Mouse (Mus musculus): Measurements from ENCODE around the gene Lrrc15. TPM values are rescaled to one million over a fixed set of nuclear protein-coding genes. Genes with fewer than 3 reads are reported as not detected.

Lrrc15 gene
- polyA plus RNA-seq, 1 experiment from 2014 or later = 0.24 TPM

GRCm38 (mm10) chr16:30273065-30273464, 10.0 kb downstream of the Lrrc15 start:
- ATAC-seq (ENCODE audit: extremely low read depth, insufficient number of reproducible peaks, low FRiP score, low TSS enrichment) = no peak
- peaks cover 25% of the 10 kb centered on the region for H3K4me1 ChIP-seq
- no peak overlapping the region for H3K4me2 ChIP-seq
- 88% methylated on average over 8 of the region's 8 CpGs for WGBS
- no peak overlapping the region for H3K4me3 ChIP-seq
- no peak overlapping the region for H3K27ac ChIP-seq (replicated peaks)
- H3K9me3 ChIP-seq = no peaks in the 10 kb centered on the region
- H3K27me3 ChIP-seq (replicated peaks) = peaks cover 10% of the 10 kb centered on the region; the same call in 1 of the 2 replicates
- no peaks in the 10 kb centered on the region for H3K36me3 ChIP-seq
- no peak overlapping the region for H3K9ac ChIP-seq

DNA sequence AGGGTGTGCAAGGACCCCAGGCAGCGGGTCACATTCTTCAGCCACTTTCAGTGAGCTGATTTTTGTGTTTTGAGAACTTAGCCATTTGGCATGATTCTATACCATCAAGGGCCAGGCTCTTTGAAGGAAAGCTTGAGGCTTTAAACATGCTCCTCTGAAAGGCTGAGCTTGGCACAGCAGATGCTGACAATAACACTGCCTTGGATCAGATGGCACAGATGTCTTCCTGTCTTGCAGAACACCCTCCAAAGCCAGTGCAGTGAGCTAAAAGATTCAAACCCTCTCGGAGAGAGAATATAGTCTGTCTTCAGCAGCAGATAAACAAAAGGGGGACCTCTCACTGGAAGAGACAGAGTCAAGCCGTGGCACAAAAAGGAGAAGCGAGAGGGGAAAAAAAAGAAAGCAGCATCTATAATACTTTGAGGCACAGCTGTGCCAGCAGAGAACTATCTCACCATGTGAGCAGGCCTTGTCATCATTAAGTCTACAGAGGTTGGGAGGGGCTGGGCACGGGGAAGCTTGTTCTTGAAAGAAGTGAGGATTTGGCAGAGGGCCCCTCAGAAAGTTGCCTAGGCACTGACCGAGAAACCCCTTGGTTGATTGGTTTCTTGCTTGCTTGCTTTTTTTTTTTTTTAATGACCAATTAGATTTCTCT, 11.0 kb downstream of the Lrrc15 start:
- Histone ChIP-seq H3K27me3 (replicated peaks) (peaks cover 10% of the 10 kb centered on the region; the same call in 1 of the 2 replicates), H3K27ac (replicated peaks) (0 out of 2 replicates have a peak overlapping the region, but pooled peaks have one; percentile 6), H3K4me2 (no peak overlapping the region), H3K4me1 (peaks cover 25% of the 10 kb centered on the region), H3K36me3 (no peaks in the 10 kb centered on the region), H3K9ac (no peak overlapping the region), H3K9me3 (no peaks in the 10 kb centered on the region), H3K4me3 (no peak overlapping the region)
- WGBS = 61% methylated on average over 6 of the region's 6 CpGs
- ATAC-seq (ENCODE audit: extremely low read depth, insufficient number of reproducible peaks, low FRiP score, low TSS enrichment) = no peak

DNA sequence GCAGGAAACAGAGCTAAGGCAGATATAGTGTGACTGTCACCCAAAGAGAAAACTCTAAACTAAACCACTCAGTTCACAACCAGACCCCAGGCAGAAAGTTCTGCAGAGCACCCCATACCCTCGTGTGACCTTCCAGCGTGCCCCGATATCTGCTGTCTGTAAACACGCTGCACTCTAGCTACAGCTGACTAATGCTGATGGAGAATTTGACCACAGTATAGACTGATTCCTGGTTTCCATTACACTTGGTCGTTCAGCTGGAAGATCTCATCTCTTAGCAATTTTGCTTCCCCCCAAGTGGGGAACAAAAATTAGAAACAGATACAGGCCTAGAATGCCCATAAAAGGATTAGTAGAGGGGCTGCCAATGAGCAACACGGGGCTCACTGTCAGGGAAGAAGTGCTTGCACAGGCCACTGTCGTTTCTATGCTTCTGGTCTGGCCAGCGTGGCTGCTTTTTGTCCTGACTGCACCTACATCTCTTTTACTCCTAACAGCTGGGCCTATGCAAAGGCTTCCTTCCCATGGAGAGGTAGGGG, 11.8 kb downstream of the Lrrc15 start:
- Histone ChIP-seq H3K4me2 (no peak overlapping the region), H3K9ac (no peak overlapping the region), H3K4me3 (no peak overlapping the region), H3K36me3 (no peaks in the 10 kb centered on the region), H3K27ac (replicated peaks) (0 out of 2 replicates have a peak overlapping the region, but pooled peaks have one; percentile 6), H3K9me3 (no peaks in the 10 kb centered on the region), H3K4me1 (peaks cover 25% of the 10 kb centered on the region), H3K27me3 (replicated peaks) (peaks cover 10% of the 10 kb centered on the region; the same call in 1 of the 2 replicates)
- ATAC-seq (ENCODE audit: extremely low read depth, insufficient number of reproducible peaks, low FRiP score, low TSS enrichment) = no peak
- 35% methylated on average over 8 of the region's 8 CpGs for WGBS

GRCm38 (mm10) chr16:30267359-30267758, 15.7 kb downstream of the Lrrc15 start, which contains the start of gene Cpn2:
TSS of gene Cpn2 (minus strand) at chr16:30267499.
- no peak within 1 kb of the TSS for H3K4me2 ChIP-seq
- H3K27ac ChIP-seq (replicated peaks) = no peak within 1 kb of the TSS
- ATAC-seq (ENCODE audit: extremely low read depth, insufficient number of reproducible peaks, low FRiP score, low TSS enrichment) = no peak
- 54% methylated on average over 5 of the region's 5 CpGs for WGBS
- no peak within 1 kb of the TSS for H3K4me3 ChIP-seq
- H3K36me3 ChIP-seq = no peaks in the 10 kb centered on the region
- no peaks in the 10 kb centered on the region for H3K9me3 ChIP-seq
- H3K4me1 ChIP-seq = peaks cover 20% of the 10 kb centered on the region
- no peak within 1 kb of the TSS for H3K9ac ChIP-seq
- peaks cover 3% of the 10 kb centered on the region; the same call in 1 of the 2 replicates for H3K27me3 ChIP-seq (replicated peaks)

- Histone ChIP-seq H3K4me1 (peaks cover 14% of the 10 kb centered on the region), H3K36me3 (no peaks in the 10 kb centered on the region), H3K9me3 (no peaks in the 10 kb centered on the region), H3K4me2 (no peak overlapping the region), H3K27ac (replicated peaks) (no peak overlapping the region), H3K27me3 (replicated peaks) (peaks cover 3% of the 10 kb centered on the region; the same call in 1 of the 2 replicates), H3K4me3 (no peak overlapping the region), H3K9ac (no peak overlapping the region)
- ATAC-seq (ENCODE audit: extremely low read depth, insufficient number of reproducible peaks, low FRiP score, low TSS enrichment) = no peak
- WGBS = 75% methylated on average over 5 of the region's 5 CpGs
Observed at GRCm38 (mm10) chr16:30266561-30266960, 16.5 kb downstream of the Lrrc15 start.

DNA sequence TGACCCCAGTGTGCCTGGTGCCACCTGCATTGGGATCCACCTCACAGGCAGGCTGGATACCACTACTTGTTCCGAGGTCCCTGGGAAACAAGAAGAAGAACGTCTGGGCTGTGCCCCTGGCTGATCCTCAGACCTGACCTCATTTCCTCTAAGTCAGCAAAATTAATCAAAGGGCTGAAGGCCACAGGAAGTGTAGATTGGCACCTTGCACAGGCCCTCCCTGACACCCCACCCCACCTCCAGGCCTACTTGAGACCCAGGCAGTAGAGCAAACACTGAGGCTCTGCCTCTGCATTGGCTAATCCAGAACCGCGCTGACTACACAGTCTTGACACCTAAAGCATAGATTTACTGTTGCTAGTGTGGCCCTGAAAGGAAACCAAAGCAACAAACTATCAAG, 17.4 kb downstream of the Lrrc15 start:
- Histone ChIP-seq H3K27ac (replicated peaks) (peak overlapping the region; percentile 25; the same call in 1 of the 2 replicates), H3K9ac (no peak overlapping the region), H3K27me3 (replicated peaks) (peaks cover 3% of the 10 kb centered on the region; the same call in 1 of the 2 replicates), H3K36me3 (no peaks in the 10 kb centered on the region), H3K4me2 (no peak overlapping the region), H3K4me1 (peaks cover 6% of the 10 kb centered on the region; the same call in 1 of the 2 replicates), H3K4me3 (no peak overlapping the region), H3K9me3 (no peaks in the 10 kb centered on the region)
- ATAC-seq (ENCODE audit: extremely low read depth, insufficient number of reproducible peaks, low FRiP score, low TSS enrichment) = no peak
- 71% methylated on average over 4 of the region's 4 CpGs for WGBS

- Histone ChIP-seq H3K4me2 (no peak overlapping the region), H3K4me3 (no peak overlapping the region), H3K27me3 (replicated peaks) (peaks cover 3% of the 10 kb centered on the region; the same call in 1 of the 2 replicates), H3K9me3 (no peaks in the 10 kb centered on the region), H3K4me1 (peaks cover 16% of the 10 kb centered on the region), H3K36me3 (no peaks in the 10 kb centered on the region), H3K27ac (replicated peaks) (no peak overlapping the region), H3K9ac (no peak overlapping the region)
- no peak for ATAC-seq (ENCODE audit: extremely low read depth, insufficient number of reproducible peaks, low FRiP score, low TSS enrichment)
- 60% methylated on average over 4 of the region's 4 CpGs for WGBS
Observed at GRCm38 (mm10) chr16:30263156-30263555, 19.9 kb downstream of the Lrrc15 start.

- Histone ChIP-seq H3K4me1 (peaks cover 18% of the 10 kb centered on the region), H3K4me2 (no peak overlapping the region), H3K27me3 (replicated peaks) (peaks cover 3% of the 10 kb centered on the region; the same call in 1 of the 2 replicates), H3K27ac (replicated peaks) (no peak overlapping the region), H3K9ac (no peak overlapping the region), H3K36me3 (no peaks in the 10 kb centered on the region), H3K9me3 (no peaks in the 10 kb centered on the region), H3K4me3 (no peak overlapping the region)
- ATAC-seq (ENCODE audit: extremely low read depth, insufficient number of reproducible peaks, low FRiP score, low TSS enrichment) = no peak
- 0% methylated on average over 2 of the region's 2 CpGs for WGBS
Observed at GRCm38 (mm10) chr16:30262664-30263063, 20.4 kb downstream of the Lrrc15 start.

- ATAC-seq (ENCODE audit: extremely low read depth, insufficient number of reproducible peaks, low FRiP score, low TSS enrichment) = no peak
- WGBS = 75% methylated on average over 10 of the region's 10 CpGs
Observed at GRCm38 (mm10) chr16:30262157-30262556, 20.9 kb downstream of the Lrrc15 start.

GRCm38 (mm10) chr16:30261341-30261740, 21.7 kb downstream of the Lrrc15 start:
- ATAC-seq (ENCODE audit: extremely low read depth, insufficient number of reproducible peaks, low FRiP score, low TSS enrichment) = no peak
- WGBS = 79% methylated on average over 9 of the region's 9 CpGs
- Histone ChIP-seq H3K4me3 (no peak overlapping the region), H3K9ac (no peak overlapping the region), H3K4me1 (peaks cover 19% of the 10 kb centered on the region), H3K36me3 (no peaks in the 10 kb centered on the region), H3K9me3 (no peaks in the 10 kb centered on the region), H3K27me3 (replicated peaks) (peaks cover 6% of the 10 kb centered on the region; the same call in 1 of the 2 replicates), H3K4me2 (no peak overlapping the region), H3K27ac (replicated peaks) (no peak overlapping the region)

More at GRCm38 (mm10) chr16:30262157-30262556, 20.9 kb downstream of the Lrrc15 start:
- Histone ChIP-seq H3K4me2 (no peak overlapping the region), H3K36me3 (no peaks in the 10 kb centered on the region), H3K27me3 (replicated peaks) (peaks cover 3% of the 10 kb centered on the region; the same call in 1 of the 2 replicates), H3K9ac (no peak overlapping the region), H3K9me3 (no peaks in the 10 kb centered on the region), H3K4me3 (no peak overlapping the region), H3K4me1 (peaks cover 19% of the 10 kb centered on the region), H3K27ac (replicated peaks) (no peak overlapping the region)

- Histone ChIP-seq H3K9me3 (no peaks in the 10 kb centered on the region), H3K4me2 (no peak overlapping the region), H3K27ac (replicated peaks) (no peak overlapping the region), H3K4me1 (peaks cover 13% of the 10 kb centered on the region), H3K9ac (no peak overlapping the region), H3K4me3 (no peak overlapping the region), H3K27me3 (replicated peaks) (peaks cover 7% of the 10 kb centered on the region), H3K36me3 (no peaks in the 10 kb centered on the region)
- no peak for ATAC-seq (ENCODE audit: extremely low read depth, insufficient number of reproducible peaks, low FRiP score, low TSS enrichment)
- WGBS = 77% methylated on average over 15 of the region's 15 CpGs
Observed at GRCm38 (mm10) chr16:30260012-30260635, 22.9 kb downstream of the Lrrc15 start.
